Mouse (Mus musculus) liver, adult 2 months (tissue): ENCODE results near the gene Dnajc6.

Experiments used
- CTCF ChIP-seq: fragments of 200-500 bp; IDR thresholded peaks from 2 replicates; pipeline ENCODE4 v1.5.1; 2011; ENCODE audit warnings: low read depth, low read length, control low read depth
- POLR2A ChIP-seq: fragments of 200-500 bp; IDR thresholded peaks from 2 replicates; pipeline ENCODE4 v1.6.1; 2011; ENCODE audit warnings: low read length, control low read depth; ENCODE audit not compliant: insufficient read depth; ENCODE audit errors: extremely low read depth

DNA sequence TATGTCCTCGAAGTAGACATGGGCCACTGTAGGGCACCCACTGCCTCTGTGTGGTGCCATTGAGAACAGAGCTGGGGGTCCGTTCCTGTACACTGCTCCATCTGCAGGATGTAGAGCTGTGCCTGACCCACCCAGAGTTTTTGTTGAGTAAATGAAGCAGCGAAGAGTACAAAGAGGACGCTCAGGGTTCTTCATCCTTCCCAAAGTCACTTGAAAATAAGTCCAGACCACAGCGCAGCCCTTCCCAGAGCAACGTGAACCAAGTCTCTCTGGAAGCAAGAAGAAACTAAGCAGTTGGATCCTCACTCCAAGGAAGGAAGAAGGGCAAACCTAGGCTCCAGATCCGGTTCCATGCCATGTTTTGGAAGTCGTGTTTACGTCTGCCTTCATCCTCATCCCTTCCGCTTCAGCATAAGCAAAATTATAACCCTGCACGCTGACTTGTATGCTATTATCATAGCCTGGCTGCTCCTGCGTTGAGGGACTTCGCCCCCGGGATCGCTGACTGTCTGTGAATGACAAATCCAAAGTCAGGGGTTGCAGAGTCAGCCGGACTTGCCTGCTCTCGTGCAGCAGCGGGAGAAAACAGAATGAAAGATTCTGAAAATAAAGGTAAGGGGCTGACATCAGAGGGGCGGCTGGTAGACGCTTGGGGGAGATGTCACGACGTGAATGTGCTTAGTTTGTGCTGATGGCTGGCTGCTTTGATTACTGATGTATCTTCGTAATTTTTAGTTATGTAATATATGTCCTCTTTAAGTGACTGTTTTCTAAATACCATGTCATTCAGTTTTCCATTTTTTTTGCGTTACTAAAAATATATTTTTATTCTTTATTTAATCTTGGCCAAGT is 11.3 kb downstream of the Dnajc6 start:
- TF ChIP-seq POLR2A: no peak
- no peak for TF ChIP-seq CTCF
